Mouse (Mus musculus) monocyte, adult 2 months (primary cell): ENCODE measurements around the gene Kctd21.

Experiments used
- DNase-seq, 2 experiments: peaks; one replicate each; pipeline ENCODE4 v3.0.0; 2022; ENCODE audit warnings: low spot score in 2 of 2, low read depth in 1 of 2

Kctd21 gene

DNA sequence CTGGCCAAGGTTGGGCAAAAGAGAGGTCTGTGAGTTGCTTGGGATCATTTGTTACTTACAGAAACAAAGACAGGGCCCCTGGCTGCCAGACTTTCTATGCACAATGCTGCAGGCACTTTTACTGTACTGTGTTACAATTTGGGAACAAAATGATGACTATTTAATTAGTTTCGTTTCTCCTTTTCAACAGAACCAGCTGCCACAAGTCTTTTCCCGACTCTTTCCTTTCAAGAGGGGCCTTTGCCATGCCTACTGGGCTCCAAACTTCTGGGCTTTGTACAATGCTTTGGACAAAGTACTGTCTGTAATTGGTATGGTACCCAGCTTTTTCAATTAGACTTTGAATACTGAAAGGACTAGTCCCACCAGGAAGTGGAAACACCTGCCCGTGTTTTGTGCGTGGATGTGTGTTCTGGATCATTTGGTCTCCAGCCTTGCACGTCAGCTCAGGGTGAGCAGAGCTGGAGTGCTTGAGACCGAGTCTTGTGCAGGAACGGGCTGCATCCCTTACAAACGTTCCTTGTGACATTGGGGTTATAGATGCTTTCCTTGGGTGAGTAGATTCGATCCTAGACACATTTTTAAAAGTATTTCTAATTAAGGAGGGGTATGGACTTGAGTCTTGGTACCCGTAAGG, 51.5 kb downstream of the Kctd21 start:
- DNase-seq, result no peak

DNA sequence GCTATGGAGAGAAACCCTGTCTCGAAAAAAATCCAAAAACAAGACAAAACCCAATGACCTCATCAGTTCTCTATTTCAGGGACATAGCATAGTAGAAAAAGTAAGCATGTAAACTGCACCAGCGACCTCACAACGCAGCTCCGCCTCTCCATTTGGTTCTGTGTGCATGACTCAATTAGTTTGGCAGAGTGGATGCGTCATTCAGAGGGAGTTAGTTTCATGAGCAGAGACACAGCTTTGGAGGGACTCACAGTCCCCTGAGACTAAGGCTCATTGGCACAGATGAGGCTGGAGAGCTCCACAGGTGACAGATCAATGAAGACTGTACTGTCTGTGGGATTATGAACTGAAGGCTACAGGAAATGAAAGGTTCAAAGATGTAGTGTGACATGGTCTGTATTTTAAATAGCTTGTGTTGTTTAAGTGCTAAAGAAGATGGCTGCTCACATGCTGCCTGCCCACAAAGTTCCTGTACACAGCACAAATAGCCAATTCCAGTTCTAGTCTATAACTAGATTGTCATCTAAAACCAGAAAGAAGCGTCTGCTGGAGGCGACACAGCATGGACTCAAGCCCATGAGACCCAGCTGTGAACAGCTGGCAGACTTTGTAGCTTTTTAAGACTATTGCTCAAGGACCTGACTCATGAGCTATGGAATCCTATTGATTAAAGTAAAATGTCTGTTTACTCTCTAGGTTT, 54.1 kb downstream of the Kctd21 start:
- no peak for DNase-seq

DNA sequence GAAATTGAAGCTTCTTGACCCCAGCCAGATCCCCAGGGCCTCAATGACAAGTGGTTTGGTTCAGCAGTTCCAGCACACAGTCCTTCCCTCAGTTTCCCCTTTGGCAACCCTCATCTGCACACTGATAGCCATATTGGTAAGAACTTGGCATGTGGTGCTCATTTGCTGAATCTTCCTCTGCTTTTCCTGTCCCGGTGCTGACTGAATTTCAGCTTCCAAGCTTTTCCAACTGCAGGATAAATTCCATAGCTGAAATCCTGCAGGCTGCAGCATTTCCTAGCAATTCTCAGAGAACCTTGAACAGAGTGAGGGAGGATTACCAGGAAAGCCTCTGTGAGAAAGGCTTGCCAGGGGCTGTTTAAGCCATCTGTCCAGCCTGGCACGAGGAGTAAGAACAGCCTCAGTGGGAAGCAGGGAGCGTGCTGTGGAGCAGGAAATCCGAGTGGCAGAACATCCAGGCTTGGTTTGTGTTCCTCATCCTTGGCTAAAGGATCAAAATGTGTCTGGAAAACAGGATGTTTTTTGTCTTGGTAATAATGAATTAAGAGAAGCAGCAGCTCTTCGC, 54.8 kb downstream of the Kctd21 start:
- DNase-seq, result no peak

DNA sequence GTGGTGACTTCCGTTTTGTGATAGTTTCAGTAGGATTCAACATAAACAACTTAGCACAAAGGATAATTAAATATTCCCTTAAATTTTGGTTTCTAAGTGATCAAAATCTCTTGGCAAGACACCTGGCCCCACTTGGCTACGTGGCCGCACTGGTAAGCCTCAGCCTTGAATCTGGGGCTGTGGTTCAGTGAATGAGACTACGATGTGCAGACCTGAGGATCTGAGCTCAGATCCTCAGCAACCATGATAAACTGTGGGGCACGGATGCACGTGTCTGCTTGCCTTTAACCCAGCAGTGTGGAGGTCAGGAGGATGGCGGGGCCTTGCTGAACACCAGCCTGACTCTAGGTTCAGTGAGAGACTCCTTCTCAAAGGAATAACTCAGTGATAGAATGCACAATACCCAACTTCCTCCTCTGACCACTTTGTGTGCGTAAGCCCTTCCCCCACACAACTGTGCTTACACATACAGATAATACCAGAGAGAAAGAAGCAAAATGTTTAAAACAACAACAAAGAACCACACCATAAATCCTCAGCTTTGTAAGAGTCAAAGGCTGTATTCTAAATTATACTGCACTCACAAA, 55.5 kb downstream of the Kctd21 start:
- no peak for DNase-seq

DNA sequence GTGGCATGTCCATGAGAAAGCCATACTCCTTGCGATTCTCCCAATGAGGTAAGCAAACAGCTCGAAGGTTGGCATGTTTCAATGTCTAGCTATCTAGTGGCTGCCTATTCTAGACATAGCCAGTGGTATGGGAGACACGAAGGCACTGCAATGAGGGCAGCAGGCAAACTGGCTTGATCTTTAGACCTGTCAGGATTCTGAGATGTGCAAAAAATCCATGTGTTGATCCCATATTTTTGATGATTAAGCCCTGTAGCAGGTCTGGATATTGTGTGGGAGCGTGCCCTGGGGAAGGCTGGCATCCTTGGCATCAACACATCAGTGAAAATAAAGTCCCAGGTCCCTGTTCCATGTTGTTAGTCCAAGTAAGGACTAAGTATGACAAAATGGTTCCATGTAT, 56.4 kb downstream of the Kctd21 start:
- no peak for DNase-seq

DNA sequence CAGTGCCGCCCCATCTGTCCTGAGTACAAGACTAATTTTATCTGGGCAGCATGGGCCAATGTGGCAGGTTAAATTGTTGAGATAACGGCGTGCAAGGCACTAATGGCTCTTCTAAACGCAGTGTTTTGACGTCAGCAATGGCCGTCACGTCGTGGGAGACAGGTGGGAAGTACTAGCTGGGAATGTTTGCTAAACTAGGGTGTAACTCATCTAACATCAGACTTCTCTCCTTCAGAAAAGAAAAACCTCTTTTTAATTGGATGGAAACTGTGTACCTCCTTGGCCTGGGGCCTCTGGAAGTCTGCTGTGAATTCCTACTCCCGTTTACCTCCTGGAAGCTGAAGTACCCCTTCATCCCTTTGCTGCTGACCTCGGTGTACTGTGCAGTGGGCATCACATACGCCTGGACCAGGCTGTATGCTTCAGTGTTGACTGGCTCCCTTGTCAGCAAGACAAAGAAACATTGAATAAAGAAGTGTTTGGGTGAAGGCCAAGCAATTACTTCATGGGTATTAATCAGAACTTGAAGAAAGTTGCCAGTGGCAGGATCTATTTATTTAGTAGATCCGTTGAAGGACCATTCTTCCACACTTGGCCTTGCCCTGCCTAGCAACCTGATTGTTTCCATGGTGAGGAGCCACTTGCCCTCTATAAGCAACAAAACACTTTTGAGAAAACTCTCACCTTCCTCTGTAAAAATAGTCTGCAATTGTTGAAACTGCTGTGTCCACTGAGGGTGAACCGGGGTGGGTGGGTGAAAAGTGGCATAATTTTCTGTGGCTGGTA, 59.4 kb downstream of the Kctd21 start:
- DNase-seq, result no peak

DNA sequence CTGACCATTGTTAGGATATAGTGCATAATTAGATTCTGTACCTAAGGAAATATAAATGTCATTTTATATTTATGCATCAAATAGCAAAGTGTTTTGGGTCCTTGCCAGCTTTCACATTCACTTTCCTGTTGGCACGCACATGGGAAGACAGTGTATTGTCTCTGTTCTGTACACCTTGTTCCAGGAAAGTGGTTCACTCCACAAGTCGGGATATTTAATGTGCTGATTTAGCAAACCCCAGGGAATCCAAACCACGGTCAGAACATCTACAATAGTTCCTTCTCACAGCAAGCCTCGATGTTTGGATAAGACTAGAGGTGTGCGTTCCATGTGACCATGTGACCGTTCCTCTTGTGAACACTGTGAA, 59.9 kb downstream of the Kctd21 start:
- no peak for DNase-seq

DNA sequence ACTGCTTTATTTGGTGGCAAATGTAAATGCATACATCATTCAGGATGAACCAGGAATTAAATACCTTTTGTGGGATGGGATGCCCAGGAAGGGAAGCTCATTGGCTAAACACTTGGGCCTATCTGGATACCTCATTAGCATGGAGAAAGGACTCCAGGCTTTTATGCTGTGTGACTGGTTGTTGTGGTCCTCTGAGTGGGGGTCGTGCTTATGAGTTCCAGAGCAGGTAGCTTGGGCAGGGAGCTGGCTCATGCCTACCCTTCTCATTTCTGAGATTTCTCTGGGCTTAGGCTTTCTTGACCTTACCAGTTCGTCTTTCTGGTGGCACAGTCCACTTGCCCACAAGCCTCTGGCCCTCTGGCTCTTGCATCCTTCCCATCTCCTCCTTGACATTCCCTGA, 62.2 kb downstream of the Kctd21 start:
- no peak for DNase-seq

DNA sequence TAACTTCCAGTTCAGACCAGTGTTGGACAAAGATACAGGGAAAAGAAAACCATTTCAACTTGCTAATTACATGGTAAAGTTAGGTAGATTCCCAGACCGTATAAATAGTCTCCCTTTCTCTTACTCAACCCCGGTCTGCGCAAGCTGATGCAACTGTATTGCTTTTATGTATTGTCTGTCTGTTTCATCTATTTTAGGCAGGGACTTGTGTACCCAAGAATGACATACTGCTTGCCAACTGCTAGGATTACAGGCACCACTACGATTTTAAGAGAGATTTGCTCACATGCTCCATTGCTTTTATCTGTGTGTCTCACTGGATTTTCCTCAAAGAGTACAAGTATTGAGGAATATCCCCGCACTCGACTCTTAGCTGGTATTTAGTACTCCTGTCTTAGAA, 66.8 kb downstream of the Kctd21 start:
- DNase-seq, result no peak
